Mouse (Mus musculus) lung, embryonic 14.5 days (tissue): Measurements from ENCODE around the gene Prorsd1. TPM values are rescaled to one million over a fixed set of nuclear protein-coding genes. Genes with fewer than 3 reads are reported as not detected.

Experiments
- ATAC-seq: fragments of 200-750 bp; cut with Nextera tagmentation; 2 replicates; pipeline ENCODE4 v1.8.0; 2017; ENCODE audit warnings: mild to moderate bottlenecking, moderate TSS enrichment, moderate library complexity; ENCODE audit not compliant: insufficient read depth
- DNase-seq: peaks from one replicate; pipeline ENCODE4 v3.0.0-alpha.2; 2015
- H3K27ac ChIP-seq: fragments of 300-500 bp; sonication (generic); 2 replicates; pipeline ENCODE4 v1.5.1; 2014; ENCODE audit warnings: low read depth, mild to moderate bottlenecking, moderate library complexity
- H3K27me3 ChIP-seq: fragments of 300-500 bp; sonication (generic); 2 replicates; pipeline ENCODE4 v1.6.1; 2014; ENCODE audit warnings: low read length, control low read depth; ENCODE audit not compliant: insufficient read depth
- H3K36me3 ChIP-seq: fragments of 300-500 bp; sonication (generic); 2 replicates; pipeline ENCODE4 v1.6.1; 2014; ENCODE audit warnings: control low read depth; ENCODE audit not compliant: insufficient read depth
- H3K4me1 ChIP-seq: fragments of 300-500 bp; sonication (generic); 2 replicates; pipeline ENCODE4 v1.6.1; 2014; ENCODE audit warnings: antibody characterized with exemption, control low read depth; ENCODE audit not compliant: insufficient read depth
- H3K4me2 ChIP-seq: fragments of 300-500 bp; sonication (generic); 2 replicates; pipeline ENCODE4 v1.6.1; 2014; ENCODE audit warnings: mild to moderate bottlenecking
- H3K4me3 ChIP-seq: fragments of 300-500 bp; sonication (generic); 2 replicates; pipeline ENCODE4 v1.5.1; 2014; ENCODE audit warnings: low read depth, low read length
- H3K9ac ChIP-seq: fragments of 300-500 bp; sonication (generic); 2 replicates; pipeline ENCODE4 v1.6.1; 2014
- H3K9me3 ChIP-seq: fragments of 300-500 bp; sonication (generic); 2 replicates; pipeline ENCODE4 v1.6.1; 2016; ENCODE audit warnings: low read depth, low read length, control low read depth
- CTCF ChIP-seq: IDR thresholded peaks from 2 replicates; pipeline ENCODE4 v1.5.1; 2016; ENCODE audit warnings: antibody characterized with exemption, low read depth
- WGBS: fragments of 180-500 bp; shearing (Covaris S2); extraction: QIAGEN DNeasy Blood & Tissue Kit; methylation state at CpG from one replicate; pipeline ENCODE4 v1.1.7; 2014; 5-methylcytosine and 5-hydroxymethylcytosine counted together
- polyA plus RNA-seq: library from polyadenylated mRNA; unstranded; fragments of >200 nt; fragmentation: Nextera tagmentation; extraction: Ambion mirVana; gene quantifications from 2 replicates; pipeline ENCODE4 v1.2.1, GENCODE M21; 2014

The Prorsd1 gene
- polyA plus RNA-seq, 1 experiment from 2014 or later = 31.9 TPM

- Histone ChIP-seq H3K27ac (no peak overlapping the region), H3K4me3 (no peak overlapping the region), H3K36me3 (peaks cover 37% of the 10 kb centered on the region), H3K27me3 (no peaks in the 10 kb centered on the region), H3K4me2 (no peak overlapping the region), H3K4me1 (no peaks in the 10 kb centered on the region), H3K9me3 (no peaks in the 10 kb centered on the region), H3K9ac (no peak overlapping the region)
- TF ChIP-seq CTCF = no peak
- WGBS = 88% methylated on average over 10 of the region's 10 CpGs
- DNase-seq (no peak), ATAC-seq (no peak)
These were observed 10.6 kb downstream of the Prorsd1 start for GRCm38 (mm10) chr11:29503948-29504893.

- Histone ChIP-seq H3K27ac (no peak overlapping the region), H3K4me3 (no peak overlapping the region), H3K27me3 (no peaks in the 10 kb centered on the region), H3K4me2 (no peak overlapping the region), H3K4me1 (no peaks in the 10 kb centered on the region), H3K36me3 (peaks cover 24% of the 10 kb centered on the region), H3K9ac (no peak overlapping the region), H3K9me3 (no peaks in the 10 kb centered on the region)
- DNase-seq (no peak), ATAC-seq (no peak)
- no peak for TF ChIP-seq CTCF
- 73% methylated on average over 3 of the region's 3 CpGs for WGBS
These were observed 17.9 kb downstream of the Prorsd1 start for GRCm38 (mm10) chr11:29496962-29497361.

- no peak overlapping the region for H3K4me2 ChIP-seq
- WGBS = 89% methylated on average over 1 of the region's 1 CpGs
- H3K4me1 ChIP-seq = no peaks in the 10 kb centered on the region
- no peak for TF ChIP-seq CTCF
- DNase-seq = no peak
- H3K36me3 ChIP-seq = peaks cover 17% of the 10 kb centered on the region
- H3K9me3 ChIP-seq = no peaks in the 10 kb centered on the region
- no peak for ATAC-seq
- no peak overlapping the region for H3K9ac ChIP-seq
- H3K27ac ChIP-seq = no peak overlapping the region
- H3K27me3 ChIP-seq = no peaks in the 10 kb centered on the region
- H3K4me3 ChIP-seq = no peak overlapping the region
These were observed 21.7 kb downstream of the Prorsd1 start for GRCm38 (mm10) chr11:29493135-29493534.

DNA sequence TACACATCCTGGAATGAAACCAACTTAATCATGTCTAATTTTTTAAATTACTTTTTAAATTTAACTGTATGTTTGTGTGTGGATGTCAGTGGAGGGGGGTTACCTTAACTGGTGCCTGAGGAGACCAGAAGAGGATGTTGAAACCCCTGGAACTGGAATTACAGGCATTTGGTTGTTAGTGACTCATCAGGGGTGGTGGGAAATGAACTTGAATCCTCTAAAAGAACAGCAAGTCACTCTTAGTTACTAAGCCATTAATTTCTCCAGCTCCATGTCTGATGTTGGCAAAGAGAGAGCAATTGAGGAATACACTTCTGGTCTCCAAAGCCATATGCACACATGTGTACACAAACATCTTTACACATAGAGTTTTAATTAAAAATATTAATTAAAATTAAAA, 40.2 kb downstream of the Prorsd1 start:
- Histone ChIP-seq H3K27me3 (no peaks in the 10 kb centered on the region), H3K27ac (no peak overlapping the region), H3K9me3 (no peaks in the 10 kb centered on the region), H3K9ac (no peak overlapping the region), H3K36me3 (peaks cover 13% of the 10 kb centered on the region), H3K4me1 (no peaks in the 10 kb centered on the region), H3K4me2 (no peak overlapping the region), H3K4me3 (no peak overlapping the region)
- ATAC-seq (no peak), DNase-seq (no peak)
- no peak for TF ChIP-seq CTCF

Other genes starting within 250 kb of the Prorsd1 start
- gene Ccdc88a, start 141.4 kb downstream of the Prorsd1 start, polyA plus RNA-seq = 33.7 and 35.4 TPM in 2 replicates
- gene Mtif2, start 11.4 kb upstream of the Prorsd1 start, polyA plus RNA-seq = 39.2 and 41.2 TPM in 2 replicates
- gene Clhc1, start 32.9 kb upstream of the Prorsd1 start, polyA plus RNA-seq = 0.15 and 0.18 TPM in 2 replicates
- gene Rps27a, start 33.1 kb upstream of the Prorsd1 start, polyA plus RNA-seq = 1,351 and 1,399 TPM in 2 replicates
- gene Rtn4, start 177.9 kb upstream of the Prorsd1 start, polyA plus RNA-seq = 54.2 and 54.4 TPM in 2 replicates